Mouse (Mus musculus): ENCODE data around the gene Tcp1. TPM values are rescaled to one million over a fixed set of nuclear protein-coding genes. Genes with fewer than 3 reads are reported as not detected.

Gene Tcp1
- polyA plus RNA-seq (2015; fragmentation: Illumina TruSeq; extraction: RNeasy Lipid Tissue Mini Kit (QIAGEN cat#74804); ENCODE audit: insufficient read depth, low replicate concordance) = 346 TPM

DNA sequence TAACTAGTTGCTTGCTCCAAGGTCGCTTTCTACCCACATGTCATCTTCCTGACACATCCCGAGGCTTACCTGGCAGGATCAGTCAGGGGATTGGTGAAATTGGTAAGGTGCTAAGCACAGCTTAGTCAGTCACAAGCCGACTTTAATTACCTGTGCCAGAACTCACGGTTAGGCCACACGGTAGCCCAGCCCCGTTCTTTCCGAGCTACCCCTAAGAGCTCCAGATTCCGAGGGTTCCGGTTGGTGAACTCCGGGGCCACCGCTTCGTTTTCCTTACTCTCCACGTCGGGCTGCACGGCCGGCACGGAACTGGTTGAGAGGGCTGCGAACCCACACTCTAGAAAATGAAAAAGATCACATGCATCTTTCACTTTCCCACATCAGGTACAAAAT lies at the start of gene Tcp1:
Gene Tcp1, plus strand, starts transcription at position 214 of the 393 bp plus-strand sequence.

DNA sequence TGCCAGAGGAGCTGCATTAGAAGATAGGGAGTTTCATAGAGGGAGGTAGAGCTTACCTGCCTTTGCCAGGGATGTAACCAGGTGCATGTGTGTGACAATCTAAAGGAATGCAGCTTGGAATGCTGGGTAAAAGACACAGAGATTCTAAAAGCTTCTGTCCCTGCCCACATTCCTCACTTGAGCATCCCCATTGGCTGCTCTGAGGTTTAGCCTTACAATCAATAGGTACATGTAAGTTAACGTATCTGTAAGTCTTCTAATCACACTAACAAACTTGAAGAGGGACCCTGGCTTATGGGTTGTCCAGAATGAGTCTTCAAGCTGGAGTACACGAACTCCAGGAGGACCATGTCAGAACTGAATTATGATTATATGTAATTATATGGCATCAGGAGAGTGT lies 47.5 kb upstream of the Tcp1 start, which contains the start of gene Mas1:
Gene Mas1, minus strand, starts transcription at position 101 of the 400 bp plus-strand sequence.

DNA sequence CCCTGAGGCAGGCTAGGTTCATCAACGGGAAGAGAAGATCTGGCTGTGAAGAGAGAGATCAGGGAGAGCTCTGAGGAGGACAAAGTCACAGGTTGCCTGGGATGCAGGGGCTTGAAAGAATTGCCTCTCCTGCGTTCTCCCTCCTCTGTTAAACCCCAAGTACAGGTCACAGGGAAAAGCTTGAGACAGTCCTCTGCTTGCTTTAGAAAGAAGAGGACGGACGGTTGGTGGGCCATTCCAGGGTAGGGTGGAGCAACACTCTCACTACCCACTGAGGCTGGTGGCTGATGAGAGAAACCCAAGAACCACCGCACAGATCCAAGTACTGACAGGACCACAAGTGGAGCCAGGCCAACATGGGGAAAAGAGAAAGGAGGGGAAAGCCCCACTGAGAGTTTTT lies 39.8 kb upstream of the Tcp1 start, which contains the start of gene Mrgprh:
Gene Mrgprh, plus strand, starts transcription at position 301 of the 400 bp plus-strand sequence.

DNA sequence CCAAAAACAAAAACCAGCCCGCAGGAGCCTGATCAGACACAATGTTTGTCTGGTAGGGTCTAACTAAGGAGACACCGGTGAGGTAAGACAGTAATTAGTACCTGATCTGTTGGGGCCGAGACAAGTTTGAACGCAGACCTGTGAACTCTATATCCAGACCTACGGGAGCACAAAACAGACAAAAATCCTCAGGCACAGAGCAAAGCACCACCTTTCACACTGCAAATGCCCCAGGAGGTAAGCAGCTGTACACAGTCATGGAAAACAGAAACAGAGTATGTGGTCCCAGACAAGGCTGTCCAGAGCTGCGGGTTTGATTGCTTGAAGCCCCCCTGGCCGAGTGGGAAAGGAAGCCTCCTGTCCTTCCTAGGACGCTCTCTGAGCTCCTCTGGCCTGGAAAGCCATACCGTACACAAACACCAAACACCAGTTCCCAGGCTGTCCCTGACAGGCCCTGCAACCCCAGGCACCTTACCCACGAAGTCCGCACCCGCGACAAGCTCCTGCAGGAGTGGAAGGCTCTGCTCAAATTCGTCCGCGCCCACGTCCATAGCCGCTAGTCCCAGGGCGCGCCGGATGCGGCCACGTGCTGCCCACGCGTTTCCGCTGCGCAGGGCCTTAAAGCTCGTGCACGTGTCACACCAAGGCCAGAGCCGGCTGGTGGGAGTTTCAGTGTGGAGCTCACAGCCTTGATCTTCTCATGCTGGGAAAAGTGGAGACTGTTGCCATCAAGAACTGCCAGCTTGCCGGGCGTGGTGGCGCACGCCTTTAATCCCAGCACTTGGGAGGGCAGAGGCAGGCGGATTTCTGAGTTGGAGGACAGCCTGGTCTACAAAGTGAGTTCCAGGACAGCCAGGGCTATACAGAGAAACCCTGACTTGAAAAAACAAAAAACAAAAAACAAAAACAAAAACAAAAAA lies 5.9 kb upstream of the Tcp1 start, which contains the start of gene Pnldc1:
Gene Pnldc1, minus strand, starts transcription at position 870 of the 920 bp plus-strand sequence.

DNA sequence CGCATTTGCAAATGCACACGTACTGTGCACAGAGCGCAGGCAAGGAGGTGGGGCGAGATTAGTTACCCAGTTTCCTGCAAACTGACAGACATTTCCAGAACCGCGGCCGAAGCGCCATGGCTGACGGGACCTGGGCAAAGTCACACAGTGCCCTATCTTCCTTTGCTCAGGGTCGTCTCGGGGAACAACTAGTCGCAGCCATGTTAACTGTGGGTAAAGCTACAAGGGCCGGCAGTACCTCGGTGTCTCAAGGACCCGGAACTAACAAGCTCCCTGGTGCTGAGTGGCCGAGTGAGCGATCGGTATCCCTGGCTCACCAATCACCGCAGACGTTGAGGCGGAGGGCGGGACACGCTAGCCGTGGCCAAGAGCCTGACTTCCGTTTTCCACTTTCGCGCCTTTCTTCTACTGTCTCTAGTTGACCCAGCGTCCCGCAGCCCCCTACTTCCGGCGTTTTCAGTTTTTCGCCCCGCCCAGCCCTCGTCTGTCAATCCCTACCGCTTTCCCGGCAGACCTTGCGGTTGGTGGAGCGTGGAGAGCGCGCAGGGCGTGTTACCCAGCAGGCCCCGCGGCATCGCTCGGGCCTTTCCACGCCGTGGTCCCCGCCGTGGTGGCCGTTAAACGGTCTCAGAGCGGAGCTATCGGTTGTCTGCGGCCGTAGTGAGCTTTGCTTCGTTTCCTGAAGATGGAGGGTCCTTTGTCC lies 531 bp downstream of the Tcp1 start, which contains the start of gene Mrpl18:
Gene Mrpl18, minus strand, starts transcription at position 465 of the 703 bp plus-strand sequence.

DNA sequence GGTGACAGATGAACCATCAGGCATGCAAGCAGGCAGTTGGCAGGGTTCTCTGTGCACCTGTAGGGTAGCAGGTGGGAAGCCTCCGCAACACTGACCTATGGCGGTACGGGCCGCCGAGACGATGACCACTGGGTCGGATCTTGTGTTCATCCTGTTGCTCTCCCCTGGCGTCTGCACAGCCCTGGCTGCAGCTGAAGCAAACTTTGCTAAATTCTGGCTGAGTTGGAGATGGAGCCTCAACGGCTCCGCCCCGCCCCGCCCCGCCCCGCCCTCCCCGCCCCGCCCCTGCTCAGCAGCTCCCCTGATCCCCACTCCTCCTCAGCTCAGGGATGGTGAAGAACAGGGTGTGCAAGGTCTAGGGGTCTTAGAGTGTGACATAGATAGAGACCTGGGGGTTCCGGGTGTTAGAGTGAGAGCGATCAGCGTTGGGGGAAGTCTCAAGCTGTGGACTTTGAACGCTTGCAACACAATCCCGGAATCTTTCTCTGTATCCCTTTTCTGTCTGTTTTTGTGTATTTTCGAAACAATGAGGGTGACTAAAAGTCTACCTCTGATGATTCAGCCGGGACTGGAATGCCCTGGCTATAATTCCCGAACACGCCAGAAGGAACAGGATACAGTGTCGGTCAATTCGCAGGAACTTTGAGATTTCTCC lies 24.8 kb downstream of the Tcp1 start, which contains the start of gene Acat3:
Gene Acat3, minus strand, starts transcription at position 450 of the 655 bp plus-strand sequence.

DNA sequence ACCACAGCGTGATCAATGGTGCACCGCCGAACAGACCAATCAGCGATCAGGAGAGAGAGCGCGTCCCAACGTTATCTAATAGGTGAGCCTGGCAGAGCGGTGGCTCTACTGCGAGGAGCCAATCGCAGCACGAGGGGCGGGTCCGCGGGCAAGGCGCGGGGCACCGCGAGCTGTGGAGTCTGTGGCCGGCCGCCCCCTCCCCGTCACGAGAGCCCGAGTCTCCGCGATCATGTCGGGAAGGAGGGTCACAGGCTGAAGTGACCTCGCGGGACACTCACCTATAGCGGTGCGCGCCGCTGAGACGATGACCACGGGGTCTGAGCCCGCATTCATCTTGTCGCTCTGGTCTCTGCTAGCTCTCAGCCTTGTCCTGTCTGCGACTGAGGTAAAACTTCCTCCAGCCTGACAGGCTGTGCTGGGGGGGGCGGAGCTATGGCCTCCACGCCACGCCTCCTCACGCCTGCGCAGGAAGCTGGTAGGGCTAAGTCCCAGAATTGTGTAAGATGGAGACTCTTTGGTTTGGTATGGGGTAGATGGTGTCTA lies 44.9 kb downstream of the Tcp1 start, which contains the start of gene Acat2:
Gene Acat2, minus strand, starts transcription at position 417 of the 543 bp plus-strand sequence.

Other genes starting within 250 kb of the Tcp1 start
- not detected for gene Slc22a1, start 239.9 kb upstream of the Tcp1 start, polyA plus RNA-seq (2015; fragmentation: Illumina TruSeq; extraction: RNeasy Lipid Tissue Mini Kit (QIAGEN cat#74804); ENCODE audit: insufficient read depth, low replicate concordance)
- 12.9 TPM for gene Igf2r, start 146.0 kb upstream of the Tcp1 start, polyA plus RNA-seq (2015; fragmentation: Illumina TruSeq; extraction: RNeasy Lipid Tissue Mini Kit (QIAGEN cat#74804); ENCODE audit: insufficient read depth, low replicate concordance)
- not detected for gene Mas1, start 47.6 kb upstream of the Tcp1 start, polyA plus RNA-seq (2015; fragmentation: Illumina TruSeq; extraction: RNeasy Lipid Tissue Mini Kit (QIAGEN cat#74804); ENCODE audit: insufficient read depth, low replicate concordance)
- not detected for gene Mrgprh, start 39.7 kb upstream of the Tcp1 start, polyA plus RNA-seq (2015; fragmentation: Illumina TruSeq; extraction: RNeasy Lipid Tissue Mini Kit (QIAGEN cat#74804); ENCODE audit: insufficient read depth, low replicate concordance)
- 0.44 TPM for gene Pnldc1, start 5.5 kb upstream of the Tcp1 start, polyA plus RNA-seq (2015; fragmentation: Illumina TruSeq; extraction: RNeasy Lipid Tissue Mini Kit (QIAGEN cat#74804); ENCODE audit: insufficient read depth, low replicate concordance)
- gene Mrpl18, start 644 bp downstream of the Tcp1 start, polyA plus RNA-seq (2015; fragmentation: Illumina TruSeq; extraction: RNeasy Lipid Tissue Mini Kit (QIAGEN cat#74804); ENCODE audit: insufficient read depth, low replicate concordance) = 52.6 TPM
- not detected for gene Acat3, start 24.9 kb downstream of the Tcp1 start, polyA plus RNA-seq (2015; fragmentation: Illumina TruSeq; extraction: RNeasy Lipid Tissue Mini Kit (QIAGEN cat#74804); ENCODE audit: insufficient read depth, low replicate concordance)
- 20.4 TPM for gene Acat2, start 45.0 kb downstream of the Tcp1 start, polyA plus RNA-seq (2015; fragmentation: Illumina TruSeq; extraction: RNeasy Lipid Tissue Mini Kit (QIAGEN cat#74804); ENCODE audit: insufficient read depth, low replicate concordance)
- 184 TPM for gene Wtap, start 78.5 kb downstream of the Tcp1 start, polyA plus RNA-seq (2015; fragmentation: Illumina TruSeq; extraction: RNeasy Lipid Tissue Mini Kit (QIAGEN cat#74804); ENCODE audit: insufficient read depth, low replicate concordance)
- gene Sod2, start 91.1 kb downstream of the Tcp1 start, polyA plus RNA-seq (2015; fragmentation: Illumina TruSeq; extraction: RNeasy Lipid Tissue Mini Kit (QIAGEN cat#74804); ENCODE audit: insufficient read depth, low replicate concordance) = 43.3 TPM
- not detected for gene Gpr31b, start 136.6 kb downstream of the Tcp1 start, polyA plus RNA-seq (2015; fragmentation: Illumina TruSeq; extraction: RNeasy Lipid Tissue Mini Kit (QIAGEN cat#74804); ENCODE audit: insufficient read depth, low replicate concordance)
- gene Tcp10b, start 145.4 kb downstream of the Tcp1 start, polyA plus RNA-seq (2015; fragmentation: Illumina TruSeq; extraction: RNeasy Lipid Tissue Mini Kit (QIAGEN cat#74804); ENCODE audit: insufficient read depth, low replicate concordance) = not detected
- gene Unc93a, start 216.1 kb downstream of the Tcp1 start, polyA plus RNA-seq (2015; fragmentation: Illumina TruSeq; extraction: RNeasy Lipid Tissue Mini Kit (QIAGEN cat#74804); ENCODE audit: insufficient read depth, low replicate concordance) = not detected

Measured in spleen, adult 10 weeks (tissue).